Comparison of ENCODE assay signal across 8 mouse cellular contexts in the genomic region with DNA sequence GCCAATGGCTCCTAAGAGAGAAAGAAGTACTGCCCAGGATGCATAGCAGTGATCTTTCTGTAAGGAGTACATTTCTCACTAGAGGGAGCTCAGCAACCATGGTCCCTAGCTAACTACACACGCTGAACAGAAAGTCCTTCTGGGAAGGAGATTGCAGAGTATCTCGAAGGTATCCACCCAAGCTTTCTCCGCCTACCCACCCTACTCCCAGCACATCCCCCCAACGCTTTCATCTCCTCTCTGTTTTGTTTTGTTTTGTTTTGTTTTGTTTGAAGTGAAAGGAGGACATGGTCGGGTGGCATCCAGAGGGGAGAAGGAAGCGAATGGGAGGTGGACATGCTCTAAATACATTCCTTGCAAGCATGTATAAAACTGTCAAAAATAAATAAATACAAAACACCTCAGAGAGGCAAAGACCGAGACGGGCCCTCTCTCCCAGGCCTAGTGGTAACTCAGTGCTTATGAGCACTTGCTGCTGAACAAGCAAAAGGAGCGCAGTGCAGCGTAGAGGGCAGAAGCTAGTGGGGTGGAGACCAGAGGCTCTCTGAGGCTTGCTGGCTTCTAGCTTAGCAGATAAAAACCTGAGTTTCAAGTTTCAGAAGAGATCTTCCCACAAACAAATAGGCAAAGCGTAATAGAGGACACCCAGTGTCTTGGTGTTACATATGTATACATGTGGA.
DNase-seq lines count a peak whose midpoint lies in the region; ATAC-seq and TF ChIP-seq lines count a peak whose summit lies in the region.

No protein-coding gene starts in this region.

- no peak overlapping the region for H3K9ac ChIP-seq in limb, embryonic 13.5 days

- no peak for TF ChIP-seq POLR2A in cortical plate, adult 2 months (IDR thresholded peaks at IDR 0.05; ENCODE audit: extremely low read depth, insufficient read depth, low read length)

- ATAC-seq in limb, embryonic 13.5 days (ENCODE audit: low FRiP score, low read depth): no peak

- H3K4me3 ChIP-seq in cortical plate, adult 2 months (ENCODE audit: insufficient read depth, low read length): peak overlapping the region; percentile 29
- no peak overlapping the region for H3K4me3 ChIP-seq in limb, embryonic 13.5 days

- H3K9me3 ChIP-seq in limb, embryonic 13.5 days: no peaks in the 10 kb centered on the region

- TF ChIP-seq CTCF in cortical plate, adult 2 months (IDR thresholded peaks at IDR 0.05; ENCODE audit: extremely low read depth, insufficient read depth, low read length): peak; percentile 77

- WGBS in limb, embryonic 13.5 days: 61% methylated on average over 11 of the region's 11 CpGs

- peak; percentile 4 for DNase-seq in kidney, adult 18-20 months
- DNase-seq in kidney, adult 11 months: no peak
- DNase-seq in MN1 (ENCODE audit: low spot score): peak; percentile 21
- no peak for DNase-seq in thymus, adult 18-20 months
- DNase-seq in gastrocnemius, adult 8-10 months (ENCODE audit: low spot score in 2 of 2): no peak
- no peak for DNase-seq in ovary, adult 18-20 months (ENCODE audit: low spot score)

- H3K27me3 ChIP-seq in limb, embryonic 13.5 days: no peaks in the 10 kb centered on the region

- no peaks in the 10 kb centered on the region for H3K36me3 ChIP-seq in limb, embryonic 13.5 days

- H3K27ac ChIP-seq in cortical plate, adult 2 months (ENCODE audit: insufficient read depth, low read length): no peak overlapping the region
- no peak overlapping the region for H3K27ac ChIP-seq in limb, embryonic 13.5 days

- peak overlapping the region; percentile 43 for H3K4me2 ChIP-seq in limb, embryonic 13.5 days (replicated peaks)

- H3K4me1 ChIP-seq in cortical plate, adult 2 months (ENCODE audit: control insufficient read depth, insufficient read depth, low read length): no peaks in the 10 kb centered on the region
- H3K4me1 ChIP-seq in limb, embryonic 13.5 days: no peaks in the 10 kb centered on the region

Comparison
In these comparisons a context has a peak if more than half of its experiments do, and no peak if none do; other contexts are left out.
1. DNase-seq: peak in kidney, adult 18-20 months (single experiment) and MN1 (single experiment); none in kidney, adult 11 months (single experiment), thymus, adult 18-20 months (0 of 2), gastrocnemius, adult 8-10 months (0 of 2) and ovary, adult 18-20 months (single experiment).